Mouse (Mus musculus) olfactory bulb, adult 2 months (tissue): ENCODE data around the gene 2210011C24Rik.

Source experiments
- CTCF ChIP-seq: fragments of 200-500 bp; IDR thresholded peaks from 2 replicates; pipeline ENCODE4 v1.5.1; 2012; ENCODE audit warnings: low read depth, mild to moderate bottlenecking, low read length, moderate library complexity; ENCODE audit not compliant: insufficient read depth
- POLR2A ChIP-seq: fragments of 200-500 bp; IDR thresholded peaks from 2 replicates; pipeline ENCODE4 v1.6.1; 2012; ENCODE audit warnings: mild to moderate bottlenecking, low read depth, low read length, moderate library complexity; ENCODE audit not compliant: insufficient read depth

DNA sequence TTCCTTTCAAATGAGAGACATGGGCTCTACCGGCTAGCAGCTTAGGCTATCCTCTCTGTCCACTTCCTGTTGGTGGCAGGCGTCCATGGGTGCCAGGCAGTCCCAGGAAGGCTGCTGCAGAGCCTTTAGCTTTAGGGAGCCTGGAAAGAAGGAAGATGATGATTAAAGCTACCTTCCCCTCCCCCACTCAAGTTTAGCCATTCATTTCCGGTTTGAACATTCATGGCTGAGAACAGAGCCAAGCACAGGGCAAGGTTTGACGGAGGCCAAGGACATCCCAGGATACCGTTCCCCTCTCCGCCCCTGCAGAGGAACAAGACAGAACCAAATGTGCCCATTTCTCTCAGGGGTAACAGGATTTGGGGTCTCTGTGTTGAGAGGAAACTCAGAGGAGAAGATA, 34.3 kb downstream of the 2210011C24Rik start:
- no peak for TF ChIP-seq CTCF
- no peak for TF ChIP-seq POLR2A
